Mouse (Mus musculus) midbrain, postnatal 0 days (tissue): ENCODE results near the gene A230050P20Rik. TPM values are rescaled to one million over a fixed set of nuclear protein-coding genes. Genes with fewer than 3 reads are reported as not detected.
A peak's percentile ranks its signal among the peaks of the same experiment; 100 is the strongest.

Experiments used
- ATAC-seq: fragments of 200-750 bp; cut with Nextera tagmentation; 2 replicates; pipeline ENCODE4 v1.8.0; 2017; ENCODE audit warnings: moderate number of reproducible peaks, mild to moderate bottlenecking, moderate TSS enrichment, moderate library complexity; ENCODE audit not compliant: low FRiP score
- DNase-seq: peaks from one replicate; pipeline ENCODE4 v3.0.0-alpha.2; 2015; ENCODE audit warnings: low spot score
- H3K27ac ChIP-seq: fragments of 300-500 bp; sonication (generic); 2 replicates; pipeline ENCODE4 v1.5.1; 2014; ENCODE audit warnings: low read depth, mild to moderate bottlenecking, low read length, mixed read lengths
- H3K27me3 ChIP-seq: fragments of 300-500 bp; sonication (generic); 2 replicates; pipeline ENCODE4 v1.6.1; 2014; ENCODE audit warnings: low read length, control low read depth, mixed read lengths; ENCODE audit not compliant: insufficient read depth
- H3K36me3 ChIP-seq: fragments of 300-500 bp; sonication (generic); 2 replicates; pipeline ENCODE4 v1.6.1; 2014; ENCODE audit warnings: low read length, control low read depth, mixed read lengths; ENCODE audit not compliant: insufficient read depth
- H3K4me1 ChIP-seq: fragments of 300-500 bp; sonication (generic); 2 replicates; pipeline ENCODE4 v1.6.1; 2014; ENCODE audit warnings: mild to moderate bottlenecking, control low read depth, antibody characterized with exemption, low read length, mixed read lengths; ENCODE audit not compliant: insufficient read depth
- H3K4me2 ChIP-seq: fragments of 300-500 bp; sonication (generic); 2 replicates; pipeline ENCODE4 v1.6.1; 2014; ENCODE audit warnings: low read depth, mild to moderate bottlenecking, low read length, mixed read lengths; ENCODE audit not compliant: poor library complexity, severe bottlenecking
- H3K4me3 ChIP-seq: fragments of 300-500 bp; sonication (generic); 2 replicates; pipeline ENCODE4 v1.5.1; 2014; ENCODE audit warnings: low read depth, mild to moderate bottlenecking, low read length, moderate library complexity
- H3K9ac ChIP-seq: fragments of 300-500 bp; sonication (generic); replicated peaks from 2 replicates; pipeline ENCODE4 v1.6.1; 2014; ENCODE audit warnings: mild to moderate bottlenecking, low read length, moderate library complexity, mixed read lengths; ENCODE audit not compliant: poor library complexity, severe bottlenecking
- H3K9me3 ChIP-seq: fragments of 300-500 bp; sonication (generic); 2 replicates; pipeline ENCODE4 v1.6.1; 2016; ENCODE audit warnings: low read length, control low read depth
- CTCF ChIP-seq: IDR thresholded peaks from 2 replicates; pipeline ENCODE4 v1.5.1; 2016; ENCODE audit warnings: antibody characterized with exemption, mild to moderate bottlenecking
- WGBS: fragments of 180-500 bp; shearing (Covaris S2); extraction: QIAGEN DNeasy Blood & Tissue Kit; methylation state at CpG from one replicate; pipeline ENCODE4 v1.1.7; 2014; 5-methylcytosine and 5-hydroxymethylcytosine counted together
- polyA plus RNA-seq: library from polyadenylated mRNA; unstranded; fragments of >200 nt; fragmentation: Nextera tagmentation; extraction: Ambion mirVana; gene quantifications from 2 replicates; pipeline ENCODE4 v1.2.1, GENCODE M21; 2015
- total RNA-seq: library from RNA; depleted of rRNA; stranded (reverse); fragments of >200 nt; gene quantifications from 2 replicates; pipeline ENCODE4 v1.2.3, GENCODE M21; 2014

Gene A230050P20Rik
- total and polyA plus RNA-seq, 2 experiments from 2014 or later, result 28.5 to 30.6 TPM

GRCm38 (mm10) chr9:20869246-20869645 lies 804 bp downstream of the A230050P20Rik start:
- no peak for TF ChIP-seq CTCF
- Histone ChIP-seq H3K36me3 (peaks cover 11% of the 10 kb centered on the region; the same call in 1 of the 2 replicates), H3K4me2 (peak overlapping the region; percentile 63), H3K9me3 (no peaks in the 10 kb centered on the region), H3K9ac (no peak overlapping the region), H3K27me3 (peaks cover 28% of the 10 kb centered on the region), H3K4me3 (peak overlapping the region; percentile 48), H3K27ac (no peak overlapping the region), H3K4me1 (0 out of 2 replicates have a peak, but pooled peaks cover 4% of the 10 kb centered on the region)
- ATAC-seq, result no peak
- no peak for DNase-seq
- 9% methylated on average over 19 of the region's 19 CpGs for WGBS

- Histone ChIP-seq H3K9me3 (no peaks in the 10 kb centered on the region), H3K36me3 (peaks cover 11% of the 10 kb centered on the region; the same call in 1 of the 2 replicates), H3K27ac (no peak overlapping the region), H3K4me3 (no peak overlapping the region), H3K9ac (no peak overlapping the region), H3K4me1 (0 out of 2 replicates have a peak, but pooled peaks cover 4% of the 10 kb centered on the region), H3K27me3 (peaks cover 28% of the 10 kb centered on the region), H3K4me2 (no peak overlapping the region)
- WGBS, result 74% methylated on average over 12 of the region's 12 CpGs
- TF ChIP-seq CTCF, result peak; percentile 38
- no peak for DNase-seq
- no peak for ATAC-seq
Observed at GRCm38 (mm10) chr9:20870211-20871173, 2.0 kb downstream of the A230050P20Rik start.

- Histone ChIP-seq H3K9me3 (no peaks in the 10 kb centered on the region), H3K4me2 (no peak overlapping the region), H3K27me3 (peaks cover 22% of the 10 kb centered on the region), H3K4me1 (0 out of 2 replicates have a peak, but pooled peaks cover 4% of the 10 kb centered on the region), H3K27ac (no peak overlapping the region), H3K4me3 (no peak overlapping the region), H3K9ac (no peak overlapping the region), H3K36me3 (peaks cover 11% of the 10 kb centered on the region; the same call in 1 of the 2 replicates)
- 88% methylated on average over 9 of the region's 10 CpGs for WGBS
- ATAC-seq (no peak), DNase-seq (no peak)
- no peak for TF ChIP-seq CTCF
Observed at GRCm38 (mm10) chr9:20872991-20873390, 4.5 kb downstream of the A230050P20Rik start.

GRCm38 (mm10) chr9:20873521-20873920 lies 5.1 kb downstream of the A230050P20Rik start:
- 94% methylated on average over 12 of the region's 12 CpGs for WGBS
- peaks cover 11% of the 10 kb centered on the region; the same call in 1 of the 2 replicates for H3K36me3 ChIP-seq

DNA sequence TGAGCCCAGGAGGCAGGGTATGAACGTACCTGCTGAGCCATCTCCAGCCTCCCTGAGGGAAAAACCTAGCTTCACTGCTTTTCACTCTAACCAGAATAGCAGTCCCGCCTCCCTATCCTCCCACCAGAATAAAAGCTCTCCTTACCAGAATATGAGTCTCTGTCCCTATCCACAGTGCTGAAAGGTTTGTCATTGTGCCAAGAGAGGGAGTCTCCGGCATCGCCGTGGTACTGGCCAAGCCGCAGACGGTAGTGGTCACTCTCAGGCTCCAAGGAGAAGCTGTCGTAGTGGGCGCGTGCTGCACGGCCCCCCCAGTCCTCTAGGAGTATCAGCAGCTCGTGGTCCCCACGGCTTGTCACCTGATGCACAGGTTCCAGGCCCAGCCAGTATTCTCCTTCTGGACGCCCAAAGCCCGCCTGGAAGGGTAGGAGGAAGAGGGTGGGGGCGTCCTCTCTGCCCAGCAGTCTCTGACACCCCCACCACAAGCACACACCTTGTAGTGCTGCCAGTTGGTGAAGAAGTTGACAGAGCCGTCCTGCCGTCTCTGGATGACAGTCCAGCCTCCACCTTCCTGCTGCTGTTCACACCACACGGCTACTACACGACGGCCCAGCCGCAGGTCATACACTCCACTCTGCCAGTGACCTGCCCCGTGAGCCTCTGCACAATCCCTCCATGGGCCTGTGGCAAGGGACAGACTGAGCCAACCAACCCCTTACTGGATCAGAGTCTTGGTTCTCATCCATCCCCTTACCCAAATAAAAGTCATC lies 6.8 kb downstream of the A230050P20Rik start:
- Histone ChIP-seq H3K4me2 (no peak overlapping the region), H3K4me1 (no peaks in the 10 kb centered on the region), H3K27ac (no peak overlapping the region), H3K36me3 (peaks cover 11% of the 10 kb centered on the region; the same call in 1 of the 2 replicates), H3K4me3 (no peak overlapping the region), H3K9ac (no peak overlapping the region), H3K9me3 (no peaks in the 10 kb centered on the region), H3K27me3 (peaks cover 4% of the 10 kb centered on the region; the same call in 1 of the 2 replicates)
- no peak for ATAC-seq
- no peak for DNase-seq
- 68% methylated on average over 23 of the region's 23 CpGs for WGBS
- no peak for TF ChIP-seq CTCF

More at GRCm38 (mm10) chr9:20873521-20873920, 5.1 kb downstream of the A230050P20Rik start:
- Histone ChIP-seq H3K4me2 (no peak overlapping the region), H3K9me3 (no peaks in the 10 kb centered on the region), H3K4me3 (no peak overlapping the region), H3K27me3 (peaks cover 18% of the 10 kb centered on the region), H3K9ac (no peak overlapping the region), H3K27ac (no peak overlapping the region), H3K4me1 (0 out of 2 replicates have a peak, but pooled peaks cover 1% of the 10 kb centered on the region)
- DNase-seq (no peak), ATAC-seq (no peak)
- no peak for TF ChIP-seq CTCF
